In genomic region chr17:63430395-63431075, GRCm38 (mm10) we compare ENCODE assay signal across 9 mouse cellular contexts.
A peak's percentile ranks its signal among the peaks of the same experiment; 100 is the strongest.
DNase-seq lines count a peak whose midpoint lies in the region; ATAC-seq and TF ChIP-seq lines count a peak whose summit lies in the region.
"Had no signal": no experiment of that assay in that cellular context is flagged by ENCODE, and none has a peak within 500 bp of the region (broad histone marks: within the 10 kb centered on the region; RNA-seq: fewer than 3 reads in every experiment).

No protein-coding gene starts in this region.

- no peaks in the 10 kb centered on the region for H3K79me2 ChIP-seq in MEL (ENCODE audit: control insufficient read depth, insufficient read depth, low read length, poor library complexity)

- DNase-seq in frontal cortex, postnatal 36 days (ENCODE audit: low spot score in 2 of 2): no peak
- DNase-seq in MEL (ENCODE audit: low read depth, low spot score): no peak
- no peak for DNase-seq in hindbrain, embryonic 14.5 days (ENCODE audit: low spot score)
- no peak for DNase-seq in spleen, adult 18-20 months
- DNase-seq in cerebellum, postnatal 14 days: no peak
- no peak for DNase-seq in adrenal gland, postnatal 10 days
- DNase-seq: thymus, postnatal 25 days had no signal

- H3K4me2 ChIP-seq in hindbrain, embryonic 14.5 days (replicated peaks): peak overlapping the region; percentile 27; the same call in 1 of the 2 replicates

- no peak for TF ChIP-seq CTCF in MEL (IDR thresholded peaks at IDR 0.05 in 2 of 3, conservative IDR thresholded peaks at IDR 0.05 in 1 of 3; ENCODE audit: control insufficient read depth in 1 of 3, insufficient read depth in 1 of 3, low read depth in 2 of 3, low read length in 3 of 3, poor library complexity in 1 of 3, severe bottlenecking in 1 of 3)

- no peaks in the 10 kb centered on the region for H3K9me3 ChIP-seq in MEL (replicated peaks; ENCODE audit: insufficient read depth, low read length)
- no peaks in the 10 kb centered on the region for H3K9me3 ChIP-seq in hindbrain, embryonic 14.5 days (ENCODE audit: control insufficient read depth, low read length)

- H3K27ac ChIP-seq in MEL (ENCODE audit: control insufficient read depth, low read depth, low read length): no peak overlapping the region
- H3K27ac ChIP-seq in hindbrain, embryonic 14.5 days: no peak overlapping the region

- TF ChIP-seq RAD21 in MEL (IDR thresholded peaks at IDR 0.05; ENCODE audit: low read depth, low read length): no peak

- no peak overlapping the region for H3K4me3 ChIP-seq in MEL (ENCODE audit: control insufficient read depth in 1 of 2, insufficient read depth in 1 of 2, low read depth in 2 of 2, low read length in 2 of 2)
- no peak overlapping the region for H3K4me3 ChIP-seq in hindbrain, embryonic 14.5 days (replicated peaks; ENCODE audit: low read length)

- peaks cover 0 to 18% of the 10 kb centered on the region in 2 experiments; a peak in 3 of 4 replicates for H3K36me3 ChIP-seq in MEL (ENCODE audit: control insufficient read depth in 1 of 2, insufficient read depth in 2 of 2, low read length in 2 of 2)
- H3K36me3 ChIP-seq in hindbrain, embryonic 14.5 days (replicated peaks; ENCODE audit: control insufficient read depth, insufficient read depth): no peaks in the 10 kb centered on the region

- no peak; a peak in 1 of 4 replicates for TF ChIP-seq EP300 in MEL (IDR thresholded peaks at IDR 0.05; ENCODE audit: low read depth in 1 of 2, low read length in 2 of 2)

- ATAC-seq in frontal cortex, adult (ENCODE audit: low TSS enrichment): peak; percentile 52; the same call in 1 of the 2 replicates
- ATAC-seq in hindbrain, embryonic 14.5 days (ENCODE audit: low FRiP score): no peak
- ATAC-seq in megakaryocyte, adult 5-6 weeks (ENCODE audit: poor library complexity, severe bottlenecking): peak; percentile 97

- no peak overlapping the region for H3K9ac ChIP-seq in MEL (ENCODE audit: control insufficient read depth, low read depth, low read length, poor library complexity, severe bottlenecking)
- H3K9ac ChIP-seq in hindbrain, embryonic 14.5 days: no peak overlapping the region

- H3K4me1 ChIP-seq in MEL (ENCODE audit: control insufficient read depth in 1 of 2, insufficient read depth in 2 of 2, low read length in 2 of 2): peaks cover 4 to 20% of the 10 kb centered on the region in 2 experiments; a peak in 3 of 4 replicates
- no peaks in the 10 kb centered on the region for H3K4me1 ChIP-seq in hindbrain, embryonic 14.5 days (replicated peaks; ENCODE audit: control insufficient read depth, insufficient read depth, low read length)

- no peaks in the 10 kb centered on the region for H3K27me3 ChIP-seq in MEL (ENCODE audit: control insufficient read depth in 1 of 2, insufficient read depth in 2 of 2, low read length in 2 of 2)
- no peaks in the 10 kb centered on the region for H3K27me3 ChIP-seq in hindbrain, embryonic 14.5 days (ENCODE audit: control insufficient read depth, insufficient read depth, low read length)

- TF ChIP-seq POLR2A in MEL (IDR thresholded peaks at IDR 0.05; ENCODE audit: control insufficient read depth in 1 of 2, insufficient read depth in 1 of 2, low read depth in 1 of 2, low read length in 2 of 2, poor library complexity in 1 of 2): no peak

- 71% methylated on average over 17 of the region's 17 CpGs for WGBS in hindbrain, embryonic 14.5 days

TF ChIP-seq in MEL, 35 proteins besides CTCF, POLR2A, EP300 and RAD21:
- TF ChIP-seq RCOR1 (IDR thresholded peaks at IDR 0.05; ENCODE audit: low read depth, low read length): peak; percentile 72; the same call in 1 of the 2 replicates
- TF ChIP-seq GATA1 (IDR thresholded peaks at IDR 0.05; ENCODE audit: low read depth, low read length): 0 out of 2 replicates have a peak, but pooled peaks have one; percentile 28
- TF ChIP-seq ZKSCAN1 (IDR thresholded peaks at IDR 0.05; ENCODE audit: low read depth, low read length): no peak
